Mouse (Mus musculus): ENCODE measurements at regions not wholly inside any gene's neighbourhood (a gene's known extent, or its start where the extent isn't known, plus 50 kb on each side); places are given as distances from the start of the nearest gene placed in this dataset.
A peak's percentile ranks its signal among the peaks of the same experiment; 100 is the strongest.
"Not testable (repeated sequence)": the region's sequence is repeated elsewhere in the genome, so short reads cannot be mapped to it uniquely, and the experiment has no call there.

DNA sequence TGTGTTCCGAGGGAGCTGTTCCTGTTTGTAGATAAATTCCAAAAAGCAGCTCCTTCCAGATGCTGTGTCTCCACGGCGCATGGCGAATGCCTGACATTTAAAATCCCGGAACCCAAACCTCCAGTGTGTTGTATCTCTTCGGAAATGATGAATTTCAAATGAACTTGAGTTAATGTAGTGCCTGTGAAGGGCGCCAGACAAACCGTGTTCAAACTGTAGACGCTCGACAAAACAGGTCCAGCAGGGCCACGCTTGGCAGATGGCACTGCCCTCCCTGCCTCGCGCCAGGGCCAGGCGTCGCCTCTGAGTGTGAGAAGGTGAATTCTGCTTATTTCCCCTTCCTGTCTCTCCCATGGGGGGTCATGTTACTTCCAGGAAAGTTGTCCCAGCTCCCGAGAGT, 307.7 kb downstream of the Vrk1 start:
- H3K27ac ChIP-seq: no peak overlapping the region
- H3K36me3 ChIP-seq (replicated peaks): no peaks in the 10 kb centered on the region
- no peak for DNase-seq (ENCODE audit: extremely low spot score, low spot score)
- peaks cover 11% of the 10 kb centered on the region for H3K27me3 ChIP-seq (ENCODE audit: poor library complexity, severe bottlenecking)
- H3K4me3 ChIP-seq: no peak overlapping the region
- 91% methylated on average over 16 of the region's 16 CpGs for WGBS
- peaks cover 15% of the 10 kb centered on the region for H3K4me1 ChIP-seq
- H3K9me3 ChIP-seq: no peaks in the 10 kb centered on the region

DNA sequence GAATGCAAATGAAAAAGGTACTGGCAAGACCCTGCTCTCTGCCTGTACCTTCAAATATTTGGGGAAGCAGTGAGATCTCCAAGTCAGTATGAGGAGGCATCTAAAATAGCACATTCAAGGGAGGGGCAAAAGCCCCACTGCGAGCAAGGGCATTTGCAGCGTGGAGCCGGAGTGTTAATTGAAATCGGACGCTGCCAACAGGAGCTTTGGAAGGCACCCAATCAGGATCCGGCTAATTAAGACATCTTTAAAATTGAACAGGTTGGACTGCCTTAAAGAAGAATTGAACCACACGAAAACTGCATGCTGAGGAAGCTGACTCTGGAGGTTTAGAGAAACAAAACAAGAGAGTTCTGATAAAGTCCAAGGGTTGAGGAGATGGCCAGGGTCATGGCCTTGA, 311.5 kb downstream of the Vrk1 start:
- WGBS: 71% methylated on average over 7 of the region's 7 CpGs
- no peak for DNase-seq (ENCODE audit: extremely low spot score, low spot score)

GRCm38 (mm10) chr12:106326611-106327010, 316.6 kb downstream of the Vrk1 start:
- H3K9me3 ChIP-seq: no peaks in the 10 kb centered on the region
- no peak for DNase-seq (ENCODE audit: extremely low spot score, low spot score)
- 60% methylated on average over 4 of the region's 4 CpGs for WGBS
- H3K27ac ChIP-seq: no peak overlapping the region
- H3K27me3 ChIP-seq (ENCODE audit: poor library complexity, severe bottlenecking): peaks cover 20% of the 10 kb centered on the region
- no peak overlapping the region for H3K4me3 ChIP-seq
- H3K36me3 ChIP-seq (replicated peaks): no peaks in the 10 kb centered on the region
- peaks cover 6% of the 10 kb centered on the region; the same call in 1 of the 2 replicates for H3K4me1 ChIP-seq

More for the DNA sequence above, 311.5 kb downstream of the Vrk1 start:
- H3K27ac ChIP-seq: no peak overlapping the region
- H3K36me3 ChIP-seq (replicated peaks): no peaks in the 10 kb centered on the region
- no peak overlapping the region for H3K4me3 ChIP-seq
- no peaks in the 10 kb centered on the region for H3K9me3 ChIP-seq
- H3K27me3 ChIP-seq (ENCODE audit: poor library complexity, severe bottlenecking): peaks cover 20% of the 10 kb centered on the region
- peaks cover 6% of the 10 kb centered on the region; the same call in 1 of the 2 replicates for H3K4me1 ChIP-seq

DNA sequence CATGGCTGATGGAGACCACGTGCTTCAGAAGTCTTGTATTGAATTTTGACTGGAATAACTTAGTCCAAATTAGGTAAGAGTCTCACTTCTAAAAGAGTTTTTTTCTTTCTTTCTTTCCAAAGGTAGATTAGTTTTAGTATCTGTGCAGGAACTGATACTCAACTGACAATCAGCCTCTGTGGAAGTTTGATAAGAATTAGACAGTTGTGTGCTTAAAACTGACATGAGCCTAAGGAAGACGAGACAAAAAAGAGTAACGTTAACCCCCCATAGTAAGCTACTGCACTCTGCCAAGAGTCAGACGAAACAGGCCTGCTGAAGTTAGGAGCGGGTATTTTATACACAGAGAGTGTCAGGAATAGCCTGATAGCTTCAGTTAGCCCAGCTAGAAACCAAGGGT, 317.3 kb downstream of the Vrk1 start:
- peaks cover 6% of the 10 kb centered on the region; the same call in 1 of the 2 replicates for H3K4me1 ChIP-seq
- H3K27me3 ChIP-seq (ENCODE audit: poor library complexity, severe bottlenecking): peaks cover 20% of the 10 kb centered on the region
- H3K27ac ChIP-seq: no peak overlapping the region
- no peaks in the 10 kb centered on the region for H3K36me3 ChIP-seq (replicated peaks)
- H3K4me3 ChIP-seq: no peak overlapping the region
- 84% methylated on average over 5 of the region's 5 CpGs for WGBS
- no peaks in the 10 kb centered on the region for H3K9me3 ChIP-seq
- no peak for DNase-seq (ENCODE audit: extremely low spot score, low spot score)

GRCm38 (mm10) chr12:106357867-106358266, 347.8 kb downstream of the Vrk1 start:
- H3K27ac ChIP-seq: no peak overlapping the region
- DNase-seq (ENCODE audit: extremely low spot score, low spot score): no peak
- H3K4me3 ChIP-seq: no peak overlapping the region
- WGBS: 89% methylated on average over 9 of the region's 9 CpGs
- no peaks in the 10 kb centered on the region for H3K27me3 ChIP-seq (ENCODE audit: poor library complexity, severe bottlenecking)
- no peaks in the 10 kb centered on the region for H3K4me1 ChIP-seq
- H3K36me3 ChIP-seq (replicated peaks): no peaks in the 10 kb centered on the region
- no peaks in the 10 kb centered on the region for H3K9me3 ChIP-seq

DNA sequence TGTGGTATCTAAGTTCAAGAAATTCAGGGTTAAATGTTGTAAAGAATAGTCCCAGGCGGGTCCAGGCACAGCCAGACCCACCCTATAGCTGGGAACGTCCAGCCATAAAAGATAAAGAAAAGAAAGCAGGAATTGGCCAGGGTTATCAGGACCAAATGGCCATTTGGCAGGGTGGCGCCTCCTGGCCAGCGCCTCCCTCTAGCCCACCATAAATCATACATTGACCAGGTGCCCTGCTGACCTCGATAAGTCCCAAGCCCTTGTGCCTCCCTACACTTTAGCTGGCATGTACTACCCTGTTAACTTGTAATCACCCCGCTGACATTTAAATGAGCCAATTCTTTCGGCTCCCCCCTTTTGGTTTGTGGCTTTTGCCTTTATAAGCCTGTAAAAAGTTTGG, 351.6 kb downstream of the Vrk1 start:
- WGBS: 91% methylated on average over 7 of the region's 7 CpGs
- not testable (repeated sequence) for H3K4me1 ChIP-seq; H3K9me3 ChIP-seq; H3K27ac ChIP-seq; H3K4me3 ChIP-seq; H3K36me3 ChIP-seq (replicated peaks); DNase-seq (ENCODE audit: extremely low spot score, low spot score); H3K27me3 ChIP-seq (ENCODE audit: poor library complexity, severe bottlenecking)

DNA sequence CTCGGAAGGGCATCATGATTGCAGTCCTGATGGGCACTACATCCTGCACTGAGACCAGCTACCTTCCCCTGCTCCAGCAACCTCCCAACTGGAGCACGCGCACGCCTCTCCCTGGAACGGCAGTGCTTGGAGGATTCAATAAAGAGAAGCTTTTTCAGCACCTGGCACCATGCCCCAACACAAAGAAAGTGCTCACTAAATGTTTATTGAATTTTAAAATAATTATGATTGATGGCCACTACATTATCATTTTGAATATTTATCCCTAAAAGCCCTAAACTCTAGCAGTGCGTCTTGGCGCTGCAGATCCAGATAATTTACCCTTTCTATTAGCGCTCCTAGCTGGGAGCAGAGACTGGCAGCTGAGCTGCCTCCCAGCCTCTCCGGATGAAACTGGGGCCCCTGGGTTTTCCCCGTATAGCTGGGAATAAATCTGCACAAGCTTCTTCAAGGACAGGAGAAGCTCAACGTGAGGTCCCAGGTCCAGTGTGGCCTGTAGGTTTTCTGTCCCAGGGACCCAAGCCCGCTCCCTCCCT, 364.9 kb downstream of the Vrk1 start:
- H3K9me3 ChIP-seq: no peaks in the 10 kb centered on the region
- no peak for DNase-seq (ENCODE audit: extremely low spot score, low spot score)
- H3K27me3 ChIP-seq (ENCODE audit: poor library complexity, severe bottlenecking): peaks cover 38% of the 10 kb centered on the region
- 72% methylated on average over 12 of the region's 12 CpGs for WGBS
- no peak overlapping the region for H3K4me3 ChIP-seq
- H3K36me3 ChIP-seq (replicated peaks): no peaks in the 10 kb centered on the region
- H3K27ac ChIP-seq: no peak overlapping the region
- peaks cover 26% of the 10 kb centered on the region for H3K4me1 ChIP-seq

DNA sequence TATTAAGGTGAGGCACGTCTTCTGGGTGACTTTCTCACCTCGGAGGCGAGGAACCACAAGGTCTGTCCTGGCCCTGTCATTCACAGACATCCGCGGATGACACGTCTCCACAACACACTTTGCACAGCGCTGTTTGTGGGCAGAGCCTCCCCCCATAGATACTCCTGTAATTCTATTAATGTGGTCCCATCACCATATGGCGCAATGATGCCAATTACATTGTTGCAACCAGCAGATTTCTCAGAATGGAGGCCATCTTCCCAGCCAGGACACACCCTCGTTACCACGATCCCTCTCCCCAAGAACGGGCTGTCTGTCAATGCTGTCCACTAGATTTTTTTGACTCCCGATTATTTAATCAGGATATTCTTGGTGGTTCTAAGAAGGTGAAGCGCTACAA, 365.9 kb downstream of the Vrk1 start:
- no peak overlapping the region for H3K4me3 ChIP-seq
- DNase-seq (ENCODE audit: extremely low spot score, low spot score): no peak
- H3K27ac ChIP-seq: no peak overlapping the region
- peaks cover 26% of the 10 kb centered on the region for H3K4me1 ChIP-seq
- WGBS: 91% methylated on average over 13 of the region's 13 CpGs
- no peaks in the 10 kb centered on the region for H3K9me3 ChIP-seq
- peaks cover 48% of the 10 kb centered on the region for H3K27me3 ChIP-seq (ENCODE audit: poor library complexity, severe bottlenecking)
- H3K36me3 ChIP-seq (replicated peaks): no peaks in the 10 kb centered on the region

DNA sequence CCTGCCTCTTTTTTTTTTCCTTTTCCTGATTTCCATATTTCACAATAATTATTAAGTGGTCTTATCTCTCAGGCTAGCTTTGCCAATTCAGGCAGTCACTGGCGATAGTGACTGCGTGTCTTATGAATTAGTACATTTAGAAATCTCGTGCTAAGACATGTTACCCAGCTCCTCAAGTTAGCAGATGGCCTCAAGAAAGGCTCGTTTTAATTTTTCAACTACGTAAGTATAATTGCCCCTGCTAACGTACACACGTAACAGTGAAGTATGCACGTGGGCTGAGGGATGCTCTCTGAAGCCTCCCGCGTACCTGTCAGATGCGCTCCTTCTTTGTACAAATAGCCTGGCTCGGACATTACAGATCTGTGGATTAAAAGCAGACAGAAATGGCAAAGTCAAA, 366.8 kb downstream of the Vrk1 start:
- peaks cover 57% of the 10 kb centered on the region for H3K27me3 ChIP-seq (ENCODE audit: poor library complexity, severe bottlenecking)
- H3K4me1 ChIP-seq: peaks cover 33% of the 10 kb centered on the region
- H3K9me3 ChIP-seq: no peaks in the 10 kb centered on the region
- WGBS: 92% methylated on average over 12 of the region's 12 CpGs
- H3K36me3 ChIP-seq (replicated peaks): no peaks in the 10 kb centered on the region
- no peak overlapping the region for H3K27ac ChIP-seq
- DNase-seq (ENCODE audit: extremely low spot score, low spot score): no peak
- no peak overlapping the region for H3K4me3 ChIP-seq

DNA sequence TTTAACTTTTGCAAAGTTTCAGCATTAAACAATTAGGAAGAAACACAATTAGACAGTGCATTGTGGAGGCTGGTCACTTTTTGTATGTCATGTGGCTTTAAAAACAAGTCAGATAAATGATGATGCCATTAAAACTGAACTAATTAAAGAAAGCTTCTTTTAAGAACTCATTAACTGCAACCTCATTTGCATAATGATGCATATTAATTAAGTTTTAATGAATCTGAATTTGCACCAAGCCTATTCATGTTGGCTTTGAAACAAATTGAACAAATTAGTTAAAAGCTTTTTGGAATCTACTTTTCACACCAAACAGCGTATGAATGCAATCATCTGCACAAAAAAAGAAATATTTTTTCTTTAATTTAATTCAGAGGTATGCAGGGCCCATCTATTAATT, 367.3 kb downstream of the Vrk1 start:
- H3K27me3 ChIP-seq (ENCODE audit: poor library complexity, severe bottlenecking): peaks cover 58% of the 10 kb centered on the region
- H3K27ac ChIP-seq: no peak overlapping the region
- no peaks in the 10 kb centered on the region for H3K36me3 ChIP-seq (replicated peaks)
- no peak for DNase-seq (ENCODE audit: extremely low spot score, low spot score)
- WGBS: 88% methylated on average over 1 of the region's 1 CpGs
- H3K4me1 ChIP-seq: peaks cover 35% of the 10 kb centered on the region
- H3K4me3 ChIP-seq: no peak overlapping the region
- no peaks in the 10 kb centered on the region for H3K9me3 ChIP-seq

DNA sequence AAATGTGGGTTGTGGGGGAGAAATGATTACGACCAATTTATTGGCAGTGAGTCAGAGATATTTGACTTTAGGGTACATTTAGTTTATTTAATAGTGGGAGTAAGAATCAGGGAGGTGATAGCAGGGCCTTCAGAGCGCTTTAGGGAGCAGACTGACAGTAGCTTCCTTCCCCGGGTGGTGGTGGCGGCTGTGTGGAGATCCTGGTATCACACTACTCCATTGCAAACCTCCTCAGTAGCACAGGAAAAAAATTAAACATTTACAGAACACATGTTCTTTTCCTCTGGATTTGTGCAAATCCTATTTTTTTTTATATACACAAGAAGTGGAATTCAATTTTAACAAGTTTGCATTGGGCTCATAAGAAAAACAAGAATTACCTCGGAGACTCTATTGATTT, 367.7 kb downstream of the Vrk1 start:
- no peaks in the 10 kb centered on the region for H3K9me3 ChIP-seq
- no peak for DNase-seq (ENCODE audit: extremely low spot score, low spot score)
- peaks cover 54% of the 10 kb centered on the region for H3K27me3 ChIP-seq (ENCODE audit: poor library complexity, severe bottlenecking)
- H3K4me1 ChIP-seq: peaks cover 35% of the 10 kb centered on the region
- 66% methylated on average over 5 of the region's 5 CpGs for WGBS
- H3K4me3 ChIP-seq: no peak overlapping the region
- H3K27ac ChIP-seq: no peak overlapping the region
- no peaks in the 10 kb centered on the region for H3K36me3 ChIP-seq (replicated peaks)

GRCm38 (mm10) chr12:106378303-106379075, 368.5 kb downstream of the Vrk1 start:
- H3K36me3 ChIP-seq (replicated peaks): no peaks in the 10 kb centered on the region
- WGBS: 16% methylated on average over 19 of the region's 19 CpGs
- DNase-seq (ENCODE audit: extremely low spot score, low spot score): peak; percentile 53
- H3K9me3 ChIP-seq: no peaks in the 10 kb centered on the region
- peaks cover 35% of the 10 kb centered on the region for H3K4me1 ChIP-seq
- H3K4me3 ChIP-seq: peak overlapping the region; percentile 48
- peaks cover 52% of the 10 kb centered on the region for H3K27me3 ChIP-seq (ENCODE audit: poor library complexity, severe bottlenecking)
- peak overlapping the region; percentile 81 for H3K27ac ChIP-seq

DNA sequence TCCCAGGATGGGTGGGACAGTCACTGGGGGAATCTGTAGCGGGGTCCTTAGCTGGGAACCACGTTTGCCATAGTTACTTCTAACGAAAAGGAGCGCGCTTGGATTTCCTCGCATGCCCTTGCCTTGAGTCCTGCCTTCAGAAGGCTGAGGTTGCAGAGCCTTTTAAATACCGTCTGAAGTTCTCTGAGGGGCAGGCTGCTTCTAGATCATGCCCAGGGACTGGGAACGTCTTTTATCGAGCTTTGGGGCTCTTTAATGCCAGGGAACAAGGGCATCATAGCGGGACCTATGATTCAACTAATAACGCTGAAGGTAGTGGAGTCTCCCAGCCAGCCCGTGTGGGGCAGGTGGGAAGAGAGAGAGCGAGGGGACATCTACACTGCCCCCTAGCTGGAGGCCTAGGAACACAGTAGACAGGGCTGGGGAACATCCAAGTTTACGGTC, 369.1 kb downstream of the Vrk1 start:
- DNase-seq (ENCODE audit: extremely low spot score, low spot score): peak; percentile 58
- Histone ChIP-seq H3K36me3 (replicated peaks) (no peaks in the 10 kb centered on the region), H3K27me3 (ENCODE audit: poor library complexity, severe bottlenecking) (peaks cover 52% of the 10 kb centered on the region), H3K27ac (peak overlapping the region; percentile 81), H3K4me3 (peak overlapping the region; percentile 48), H3K4me1 (peaks cover 35% of the 10 kb centered on the region), H3K9me3 (no peaks in the 10 kb centered on the region)
- WGBS: 4% methylated on average over 14 of the region's 14 CpGs

All from forebrain, embryonic 10.5 days (tissue).